Mouse (Mus musculus) embryonic facial prominence, embryonic 10.5 days (tissue): Measurements from ENCODE around the gene Icosl. TPM values are rescaled to one million over a fixed set of nuclear protein-coding genes. Genes with fewer than 3 reads are reported as not detected.
"Not testable (repeated sequence)": the region's sequence is repeated elsewhere in the genome, so short reads cannot be mapped to it uniquely, and the experiment has no call there.

Experiments used
- DNase-seq: peaks from one replicate; pipeline ENCODE4 v3.0.0-alpha.2; 2017; ENCODE audit warnings: low spot score
- H3K27ac ChIP-seq: fragments of 300-500 bp; sonication (generic); replicated peaks from 2 replicates; pipeline ENCODE4 v1.5.1; 2016; ENCODE audit warnings: mild to moderate bottlenecking
- H3K27me3 ChIP-seq: fragments of 300-500 bp; sonication (generic); replicated peaks from 2 replicates; pipeline ENCODE4 v1.6.1; 2016; ENCODE audit warnings: low read depth, mild to moderate bottlenecking; ENCODE audit not compliant: poor library complexity, severe bottlenecking
- H3K36me3 ChIP-seq: fragments of 300-500 bp; sonication (generic); replicated peaks from 2 replicates; pipeline ENCODE4 v1.6.1; 2016; ENCODE audit warnings: mild to moderate bottlenecking, moderate library complexity
- H3K4me1 ChIP-seq: fragments of 300-500 bp; sonication (generic); 2 replicates; pipeline ENCODE4 v1.6.1; 2016
- H3K4me3 ChIP-seq: fragments of 300-500 bp; sonication (generic); 2 replicates; pipeline ENCODE4 v1.5.1; 2016; ENCODE audit warnings: mild to moderate bottlenecking, moderate library complexity
- H3K9me3 ChIP-seq: fragments of 300-500 bp; sonication (generic); 2 replicates; pipeline ENCODE4 v1.6.1; 2016; ENCODE audit warnings: mild to moderate bottlenecking
- WGBS: fragments of 180-500 bp; shearing (Covaris S2); methylation state at CpG from one replicate; pipeline ENCODE4 v1.1.7; 2016; 5-methylcytosine and 5-hydroxymethylcytosine counted together
- polyA plus RNA-seq: library from polyadenylated mRNA; unstranded; fragments of >200 nt; fragmentation: Nextera tagmentation; extraction: Ambion mirVana; gene quantifications from 2 replicates; pipeline ENCODE4 v1.2.1, GENCODE M21; 2016

Gene Icosl
- polyA plus RNA-seq, 1 experiment from 2014 or later, result 2.8 TPM

DNA sequence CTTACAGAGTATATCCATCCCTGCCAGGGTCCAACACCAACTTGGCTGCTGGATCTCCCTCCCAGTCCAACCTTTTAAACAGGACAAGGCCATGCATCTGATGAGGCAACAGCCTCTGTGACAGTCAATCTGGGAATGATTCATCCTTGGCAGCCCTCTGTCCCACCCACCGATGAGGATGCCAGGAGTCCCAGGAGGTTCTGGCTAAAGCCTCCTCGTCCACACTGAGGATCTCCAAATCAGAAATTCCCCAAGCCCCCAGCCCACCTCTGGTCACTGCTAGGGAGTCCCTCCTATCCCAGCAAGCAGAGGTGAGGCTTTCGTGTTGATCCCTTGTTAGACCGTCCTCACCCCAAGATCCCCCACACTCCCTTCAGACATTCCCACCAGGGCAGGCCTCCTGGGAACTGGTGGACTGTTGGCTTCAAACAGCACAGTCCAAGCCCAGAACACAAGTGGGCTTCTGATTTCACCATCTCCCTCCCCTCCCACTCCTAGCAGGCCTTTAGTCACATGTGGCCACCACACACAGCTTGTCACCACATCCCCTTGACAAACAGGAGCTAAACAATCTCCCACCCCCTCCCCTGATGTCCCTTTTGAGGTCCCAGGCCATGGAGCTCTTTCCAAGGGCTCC, 11.0 kb downstream of the Icosl start:
- H3K4me3 ChIP-seq, result no peak overlapping the region
- no peak for DNase-seq
- peaks cover 7% of the 10 kb centered on the region for H3K4me1 ChIP-seq
- 79% methylated on average over 4 of the region's 4 CpGs for WGBS
- H3K9me3 ChIP-seq, result no peaks in the 10 kb centered on the region
- H3K27ac ChIP-seq, result no peak overlapping the region
- no peaks in the 10 kb centered on the region for H3K27me3 ChIP-seq
- 0 out of 2 replicates have a peak, but pooled peaks cover 3% of the 10 kb centered on the region for H3K36me3 ChIP-seq

DNA sequence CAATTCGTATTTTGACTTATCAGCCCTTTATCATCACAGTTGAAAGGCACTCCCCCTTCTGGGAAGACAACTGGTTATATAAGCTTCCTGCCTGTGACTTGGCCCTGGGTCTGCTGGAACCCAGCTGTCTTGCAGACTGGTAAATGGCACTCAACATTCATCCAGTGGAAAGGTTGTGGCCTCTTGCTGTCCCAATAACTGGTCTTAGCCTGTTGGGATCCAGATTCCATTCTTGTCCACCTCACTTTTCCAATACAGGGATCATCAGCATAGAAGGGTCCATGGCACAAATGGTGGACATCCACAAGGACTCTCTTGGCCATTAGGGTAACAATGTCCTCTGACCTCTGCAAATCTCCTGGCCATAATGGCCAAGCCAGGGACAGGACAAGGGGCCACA, 15.0 kb downstream of the Icosl start:
- H3K4me3 ChIP-seq, result no peak overlapping the region
- H3K9me3 ChIP-seq, result no peaks in the 10 kb centered on the region
- WGBS, result 66% methylated on average over 1 of the region's 1 CpGs
- H3K36me3 ChIP-seq, result no peaks in the 10 kb centered on the region
- H3K4me1 ChIP-seq, result peaks cover 7% of the 10 kb centered on the region
- DNase-seq, result no peak
- no peak overlapping the region for H3K27ac ChIP-seq
- H3K27me3 ChIP-seq, result no peaks in the 10 kb centered on the region

DNA sequence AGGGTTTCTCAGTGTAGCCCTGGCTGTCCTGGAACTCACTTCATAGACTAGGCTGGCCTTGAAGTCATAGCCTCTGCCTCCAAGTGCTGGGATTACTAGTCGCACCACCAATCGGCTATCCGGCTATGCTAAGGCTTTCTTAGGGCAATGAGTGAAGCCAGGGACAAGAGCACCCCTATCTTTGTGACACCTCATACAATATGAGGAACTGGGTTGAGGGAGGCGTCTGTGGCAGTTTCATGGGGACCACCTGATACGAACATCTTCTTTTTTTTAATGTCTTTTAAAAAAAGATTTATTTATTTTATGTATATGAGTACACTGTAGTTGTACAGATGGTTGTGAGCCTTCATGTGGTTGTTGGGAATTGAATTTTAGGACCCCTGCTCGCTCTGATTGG, 16.6 kb downstream of the Icosl start:
- 92% methylated on average over 6 of the region's 6 CpGs for WGBS
- no peaks in the 10 kb centered on the region for H3K36me3 ChIP-seq
- no peak for DNase-seq
- no peaks in the 10 kb centered on the region for H3K9me3 ChIP-seq
- no peak overlapping the region for H3K4me3 ChIP-seq
- no peak overlapping the region for H3K27ac ChIP-seq
- H3K27me3 ChIP-seq, result no peaks in the 10 kb centered on the region
- no peaks in the 10 kb centered on the region for H3K4me1 ChIP-seq

DNA sequence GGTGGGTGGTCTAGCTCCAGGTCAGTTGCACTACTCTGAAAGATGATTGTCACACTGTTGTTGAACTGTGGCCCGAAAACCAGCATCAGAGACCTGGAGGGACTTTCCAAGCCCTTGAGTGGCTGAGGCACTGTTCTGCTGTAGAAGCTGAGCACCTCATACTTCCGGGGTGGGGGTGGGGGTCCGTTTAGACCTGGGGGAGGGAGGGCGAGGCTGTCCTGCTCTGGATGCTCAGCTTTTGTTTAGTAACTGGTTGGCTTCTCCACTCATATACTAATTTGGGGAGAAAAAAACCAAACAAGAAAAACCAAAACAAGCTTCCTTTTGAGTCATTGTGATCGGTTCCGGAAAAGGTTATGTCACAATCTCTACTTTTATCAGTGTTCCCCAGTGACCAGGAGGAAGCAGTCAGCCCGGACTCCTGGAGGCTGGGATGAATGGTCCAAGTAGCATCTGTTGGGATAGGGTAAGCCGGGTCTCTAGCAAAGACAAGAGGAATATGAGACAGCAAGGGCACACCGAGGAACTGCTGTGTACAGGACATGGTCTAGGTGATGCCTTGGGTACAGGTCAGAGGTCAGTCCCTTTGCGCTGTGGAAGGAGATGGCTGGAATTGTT, 17.5 kb downstream of the Icosl start:
- no peak for DNase-seq
- no peak overlapping the region for H3K27ac ChIP-seq
- H3K4me3 ChIP-seq, result no peak overlapping the region
- 83% methylated on average over 10 of the region's 10 CpGs for WGBS
- H3K4me1 ChIP-seq, result no peaks in the 10 kb centered on the region
- H3K36me3 ChIP-seq, result no peaks in the 10 kb centered on the region
- no peaks in the 10 kb centered on the region for H3K27me3 ChIP-seq
- H3K9me3 ChIP-seq, result no peaks in the 10 kb centered on the region

DNA sequence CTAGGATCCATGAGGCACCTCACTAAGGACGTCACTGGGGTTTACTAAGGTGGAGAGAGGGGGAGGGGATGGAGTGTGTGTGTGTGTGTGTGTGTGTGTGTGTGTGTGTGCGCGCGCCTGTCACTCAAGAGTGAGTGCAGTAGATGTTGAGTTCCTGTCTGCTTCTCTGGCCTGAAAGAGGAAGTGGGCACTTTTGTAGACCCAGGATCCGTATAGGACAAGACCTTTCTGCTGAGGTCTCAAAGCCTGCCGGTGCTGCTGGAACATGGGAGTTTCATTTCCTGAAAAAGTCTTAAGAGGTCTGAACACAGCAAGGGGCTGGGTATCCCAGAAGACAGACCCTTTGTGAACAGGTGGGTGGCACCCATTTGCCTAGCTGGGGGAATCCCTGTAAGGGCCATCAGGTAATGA, 18.0 kb downstream of the Icosl start:
- WGBS, result 77% methylated on average over 6 of the region's 6 CpGs
- Histone ChIP-seq H3K27ac (no peak overlapping the region), H3K27me3 (no peaks in the 10 kb centered on the region), H3K36me3 (no peaks in the 10 kb centered on the region), H3K4me1 (no peaks in the 10 kb centered on the region), H3K9me3 (no peaks in the 10 kb centered on the region), H3K4me3 (no peak overlapping the region)
- no peak for DNase-seq

DNA sequence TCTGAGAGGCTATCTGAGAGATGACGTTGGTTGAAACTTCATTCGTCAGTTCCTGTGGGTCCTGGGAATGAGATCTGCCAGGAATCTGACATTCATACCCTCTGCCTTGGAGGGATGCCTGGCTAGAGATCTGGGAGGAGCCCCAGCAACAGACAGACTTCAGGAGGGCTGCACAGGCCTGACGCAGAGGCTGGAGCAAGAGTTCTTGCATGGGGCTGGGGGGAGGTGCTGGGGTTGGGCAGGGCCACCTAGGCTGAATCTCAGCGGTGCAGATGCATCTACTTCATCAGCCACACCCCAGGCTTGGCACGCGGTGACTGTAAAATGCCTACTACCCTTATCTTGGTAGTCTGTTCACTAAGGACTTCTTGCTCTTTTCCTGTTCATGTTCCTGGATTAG, 21.1 kb downstream of the Icosl start:
- WGBS, result 71% methylated on average over 6 of the region's 6 CpGs
- Histone ChIP-seq H3K9me3 (no peaks in the 10 kb centered on the region), H3K36me3 (no peaks in the 10 kb centered on the region), H3K27me3 (no peaks in the 10 kb centered on the region), H3K27ac (no peak overlapping the region), H3K4me3 (no peak overlapping the region), H3K4me1 (no peaks in the 10 kb centered on the region)
- DNase-seq, result no peak

DNA sequence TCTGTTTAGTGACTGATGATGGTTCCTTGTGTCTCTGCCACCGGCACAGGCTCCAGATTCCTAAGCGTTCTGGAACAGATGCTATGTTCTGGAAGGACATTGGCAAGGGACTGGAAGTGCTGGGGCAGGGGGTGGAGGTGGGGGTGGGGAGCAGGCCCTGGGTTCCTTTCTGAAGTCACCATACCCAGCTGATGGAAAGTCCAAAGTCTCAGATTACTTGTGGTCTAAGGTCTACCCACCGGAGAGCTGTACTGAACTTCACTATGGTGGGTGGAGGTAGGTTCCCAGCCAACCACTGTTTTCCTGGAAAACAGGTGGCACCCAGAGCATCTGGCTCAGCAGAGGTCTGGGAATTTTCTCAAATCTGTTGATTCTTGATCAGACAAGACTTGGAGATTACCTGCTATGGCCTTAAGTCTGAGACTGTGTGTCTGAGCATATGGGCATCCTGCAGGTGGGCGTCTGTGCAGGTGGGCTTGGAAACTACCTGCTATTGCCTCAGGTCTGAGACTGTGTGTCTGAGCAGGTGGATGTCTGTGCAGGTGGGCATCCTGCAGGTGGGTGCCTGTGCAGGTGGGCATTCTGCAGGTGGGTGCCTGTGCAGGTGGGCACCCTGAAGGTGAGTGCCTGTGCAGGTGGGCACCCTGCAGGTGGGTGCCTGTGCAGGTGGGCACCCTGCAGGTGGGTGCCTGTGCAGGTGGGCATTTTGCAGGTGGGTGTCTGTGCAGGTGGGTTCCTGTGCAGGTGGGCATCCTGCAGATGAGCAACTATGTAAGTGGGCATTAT, 21.8 kb downstream of the Icosl start:
- Histone ChIP-seq H3K36me3 (no peaks in the 10 kb centered on the region), H3K4me3 (no peak overlapping the region), H3K27me3 (no peaks in the 10 kb centered on the region), H3K9me3 (no peaks in the 10 kb centered on the region), H3K4me1 (no peaks in the 10 kb centered on the region), H3K27ac (no peak overlapping the region)
- WGBS, result 83% methylated on average over 4 of the region's 4 CpGs
- no peak for DNase-seq

DNA sequence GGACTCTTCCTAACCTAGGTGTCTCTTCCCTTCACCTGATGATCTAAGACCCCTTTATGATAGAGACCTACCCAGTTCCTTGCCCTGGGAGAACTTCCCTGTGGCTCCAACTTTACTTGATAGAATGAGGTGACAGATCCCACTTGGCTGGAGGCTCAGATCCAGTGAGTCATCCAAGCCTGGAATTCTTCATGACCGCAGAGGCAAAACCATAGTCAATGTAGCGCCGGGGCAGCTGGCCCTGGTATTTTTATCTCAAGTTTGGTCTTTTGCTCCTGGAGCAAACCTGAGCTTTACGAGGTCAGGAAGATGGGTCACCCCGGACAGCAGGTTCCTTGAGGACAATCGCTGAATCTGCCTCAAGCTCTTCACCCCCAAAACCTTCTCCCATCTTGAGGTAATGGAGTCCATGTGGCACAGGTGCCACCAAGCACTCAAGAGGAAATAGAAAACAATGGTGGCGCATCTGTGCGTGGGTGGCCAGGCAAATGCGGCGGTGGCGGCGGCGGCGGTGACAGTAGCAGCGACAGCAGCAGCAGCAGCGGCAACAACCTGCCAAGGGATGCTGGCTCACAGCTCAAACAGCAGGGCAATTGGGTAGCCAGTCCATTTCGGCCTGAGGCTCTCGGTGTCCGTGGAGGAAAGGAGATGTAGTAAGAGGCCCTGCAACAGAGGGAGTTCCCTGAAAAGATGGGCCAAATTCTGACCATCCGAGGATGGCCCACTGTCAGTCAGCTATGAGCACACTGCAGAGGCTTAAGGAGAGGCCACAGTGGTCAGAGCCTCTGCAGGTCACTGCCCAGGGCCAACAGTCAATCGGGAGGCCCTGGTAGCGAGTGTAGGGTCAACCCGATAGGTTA, 23.0 kb downstream of the Icosl start:
- Histone ChIP-seq H3K27me3 (no peaks in the 10 kb centered on the region), H3K9me3 (no peaks in the 10 kb centered on the region), H3K4me1 (no peaks in the 10 kb centered on the region), H3K4me3 (no peak overlapping the region), H3K36me3 (no peaks in the 10 kb centered on the region), H3K27ac (no peak overlapping the region)
- no peak for DNase-seq
- WGBS, result 86% methylated on average over 23 of the region's 23 CpGs

DNA sequence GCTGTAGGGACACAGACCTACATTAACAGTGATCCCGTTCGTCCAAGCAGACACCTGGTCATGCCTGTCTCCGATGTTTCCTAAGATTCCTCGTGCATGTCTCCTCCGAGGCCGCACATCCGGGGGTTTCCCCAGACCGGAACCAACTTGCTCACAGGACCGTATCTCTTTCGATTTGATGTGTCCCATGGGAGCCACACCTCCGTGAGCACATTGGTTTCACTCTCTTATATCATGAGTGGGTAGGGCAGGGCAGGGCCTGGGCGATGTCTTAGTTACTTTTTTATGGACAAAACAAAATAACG, 23.6 kb downstream of the Icosl start:
- Histone ChIP-seq H3K4me3 (no peak overlapping the region), H3K27me3 (no peaks in the 10 kb centered on the region), H3K36me3 (no peaks in the 10 kb centered on the region), H3K27ac (no peak overlapping the region), H3K4me1 (no peaks in the 10 kb centered on the region), H3K9me3 (no peaks in the 10 kb centered on the region)
- no peak for DNase-seq
- 90% methylated on average over 13 of the region's 13 CpGs for WGBS

DNA sequence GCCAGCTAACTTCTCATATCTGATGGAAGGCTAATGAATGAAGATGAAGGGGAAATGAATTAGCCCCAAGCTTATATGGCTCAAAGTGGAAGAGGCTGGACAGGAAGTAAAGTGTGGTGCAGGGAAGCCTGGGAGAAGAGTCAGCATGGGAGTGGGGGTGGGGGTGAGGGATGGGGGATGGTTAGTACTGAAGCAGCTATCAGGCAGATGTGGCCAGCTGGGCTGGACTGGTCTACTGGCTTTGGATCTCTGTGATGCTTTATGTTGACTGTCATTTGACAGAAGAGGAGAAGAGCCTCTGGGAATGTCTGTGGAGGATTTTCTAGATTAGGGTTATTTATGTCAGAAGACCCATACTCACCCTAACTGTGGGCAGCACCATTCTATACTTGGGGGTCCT, 26.1 kb downstream of the Icosl start:
- H3K9me3 ChIP-seq, result no peaks in the 10 kb centered on the region
- no peaks in the 10 kb centered on the region for H3K27me3 ChIP-seq
- no peaks in the 10 kb centered on the region for H3K36me3 ChIP-seq
- DNase-seq, result no peak
- H3K4me1 ChIP-seq, result no peaks in the 10 kb centered on the region
- H3K27ac ChIP-seq, result no peak overlapping the region
- no peak overlapping the region for H3K4me3 ChIP-seq

DNA sequence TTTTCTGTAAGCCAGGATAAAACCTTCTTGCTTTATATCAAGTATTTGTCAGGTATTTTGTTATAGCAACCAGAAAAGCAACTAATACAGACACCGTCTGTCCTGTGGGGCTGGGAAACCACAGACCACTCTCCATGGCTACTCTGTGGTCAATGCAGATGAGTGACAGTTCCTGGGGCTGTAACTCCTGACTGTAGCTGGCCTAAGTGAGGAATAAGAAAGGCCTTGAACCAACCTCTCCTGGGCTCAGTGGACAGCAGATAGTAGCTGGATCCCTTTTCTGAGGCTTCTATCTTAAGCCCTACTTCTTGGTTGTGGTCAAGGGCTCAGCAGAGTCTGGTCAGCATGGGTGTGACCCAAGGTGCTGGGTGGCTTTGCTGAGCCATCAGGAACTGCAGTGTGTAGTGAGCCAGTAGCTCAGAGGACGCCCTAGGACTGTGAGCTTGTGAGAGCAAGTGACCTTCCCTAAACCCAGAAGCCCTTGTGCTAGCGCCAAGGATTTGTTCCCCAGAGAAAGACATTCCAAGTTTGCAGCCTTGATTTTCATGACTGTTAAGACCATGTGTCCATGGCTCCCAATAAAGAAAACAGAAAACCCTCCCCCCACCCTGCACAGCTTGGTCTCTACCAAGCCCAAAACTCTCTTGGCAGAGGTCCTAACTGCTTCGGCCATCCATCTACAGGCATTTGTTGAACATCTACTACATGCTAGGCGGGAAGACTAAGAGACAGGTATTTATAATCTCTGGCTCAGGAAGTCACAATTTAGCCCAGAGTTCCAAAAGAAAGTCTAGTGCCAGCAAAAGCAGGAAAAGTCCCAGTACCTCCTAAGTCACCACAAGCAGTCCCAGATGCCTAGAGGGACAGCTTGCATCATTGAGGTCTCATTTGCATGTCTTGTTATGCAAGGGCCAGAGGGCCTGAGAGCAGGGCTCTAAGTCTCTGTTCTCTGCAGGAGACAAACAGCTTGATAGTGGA, 27.1 kb downstream of the Icosl start:
- 85% methylated on average over 5 of the region's 5 CpGs for WGBS
- Histone ChIP-seq H3K4me3 (no peak overlapping the region), H3K27me3 (no peaks in the 10 kb centered on the region), H3K27ac (no peak overlapping the region), H3K9me3 (no peaks in the 10 kb centered on the region), H3K4me1 (peaks cover 7% of the 10 kb centered on the region), H3K36me3 (no peaks in the 10 kb centered on the region)
- DNase-seq, result no peak

DNA sequence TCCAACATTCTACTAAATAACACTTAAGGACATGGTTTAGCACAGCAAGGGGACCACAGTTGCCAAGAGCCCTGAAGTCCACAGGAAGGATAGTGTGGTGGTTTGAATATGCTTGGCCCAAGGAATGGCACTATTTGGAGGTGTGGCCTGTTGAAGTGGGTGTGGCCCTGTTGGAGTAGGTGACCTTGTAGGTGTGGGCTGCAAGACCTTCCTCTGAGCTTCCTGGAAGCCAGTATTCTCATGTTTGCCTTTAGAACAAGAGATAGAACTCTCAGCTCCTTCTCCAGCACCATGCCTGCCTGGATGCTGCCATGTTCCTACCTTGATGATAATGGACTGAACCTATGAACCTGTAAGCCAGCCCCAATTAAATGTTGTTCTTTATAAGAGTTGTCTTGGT, 30.8 kb downstream of the Icosl start:
- H3K27me3 ChIP-seq, H3K27ac ChIP-seq, H3K9me3 ChIP-seq, H3K4me3 ChIP-seq, DNase-seq, H3K36me3 ChIP-seq: not testable (repeated sequence)
- H3K4me1 ChIP-seq, result peaks cover 13% of the 10 kb centered on the region
